Mouse (Mus musculus) spleen, postnatal 4 days (tissue): ENCODE data around the gene Ccdc51.

Experiments used
- DNase-seq, 2 experiments: peaks; one replicate each; pipeline ENCODE4 v3.0.0; 2022; ENCODE audit warnings: low spot score in 2 of 2

Gene Ccdc51

DNA sequence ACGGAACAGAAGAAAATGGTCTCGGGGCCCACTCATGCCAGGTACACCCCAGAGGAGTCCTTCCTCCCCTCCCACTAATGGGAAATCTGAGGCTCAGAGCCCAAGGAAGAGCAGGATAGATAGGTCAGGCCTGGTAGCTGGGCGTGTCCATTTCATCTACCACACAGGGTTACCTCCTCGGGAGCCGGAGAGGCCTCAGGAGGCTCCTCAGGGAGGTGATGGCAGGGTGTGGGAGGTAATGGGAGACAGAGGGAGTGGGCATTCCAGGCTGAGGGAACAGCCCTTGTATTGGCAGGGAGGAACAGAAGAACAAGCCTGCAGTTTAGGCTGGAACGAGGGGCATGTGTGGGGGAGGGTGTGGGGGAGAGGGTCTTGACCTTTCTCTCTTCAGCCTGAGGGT, 14.6 kb downstream of the Ccdc51 start:
- no peak for DNase-seq

DNA sequence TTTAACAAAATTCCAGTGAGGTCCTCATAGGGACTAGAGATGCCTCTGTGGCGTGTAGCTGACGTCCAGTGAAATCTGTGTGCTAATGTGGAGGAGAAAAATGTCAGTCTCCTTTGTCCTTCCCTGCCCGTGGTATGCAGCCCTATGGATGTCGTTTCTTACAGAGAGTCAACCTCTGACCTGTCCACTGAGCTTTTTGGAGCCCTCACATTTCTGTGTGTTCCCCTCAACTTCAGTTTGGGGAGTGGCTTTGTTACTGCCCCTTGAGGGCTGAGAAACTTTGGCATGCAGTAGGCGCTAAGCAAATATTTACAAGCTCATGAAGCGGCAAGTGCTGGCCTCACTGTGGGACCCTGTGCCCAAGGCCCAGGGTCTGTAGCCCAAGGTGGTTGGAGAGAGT, 15.0 kb downstream of the Ccdc51 start:
- no peak for DNase-seq

- DNase-seq = no peak
Measured at GRCm38 (mm10) chr9:109097831-109098230, 15.5 kb downstream of the Ccdc51 start.

- no peak for DNase-seq
Measured at GRCm38 (mm10) chr9:109098366-109098765, 16.1 kb downstream of the Ccdc51 start.

DNA sequence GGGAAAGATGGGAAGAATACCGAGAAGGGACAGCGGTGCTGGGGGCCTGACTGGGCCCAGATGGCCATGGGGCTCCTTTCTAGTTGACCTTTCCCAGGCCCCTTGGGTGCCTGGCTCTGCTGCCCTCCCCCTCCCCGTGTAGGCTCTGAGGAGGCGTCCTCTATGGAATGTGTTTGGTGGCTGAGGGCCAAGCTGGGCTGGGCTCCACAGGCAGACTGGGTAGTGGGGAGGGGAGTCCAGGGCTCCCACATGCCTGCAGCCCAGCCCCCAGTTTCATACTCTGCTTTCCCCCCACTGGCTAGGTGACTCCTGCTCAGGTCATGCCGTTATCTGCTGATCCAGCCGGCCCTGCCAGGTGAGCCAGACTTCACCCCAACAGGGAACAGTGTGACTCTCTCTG, 16.7 kb downstream of the Ccdc51 start:
- DNase-seq = no peak

GRCm38 (mm10) chr9:109100307-109100928, 18.1 kb downstream of the Ccdc51 start:
- no peak for DNase-seq

GRCm38 (mm10) chr9:109101933-109102445, 19.7 kb downstream of the Ccdc51 start:
- DNase-seq = no peak

DNA sequence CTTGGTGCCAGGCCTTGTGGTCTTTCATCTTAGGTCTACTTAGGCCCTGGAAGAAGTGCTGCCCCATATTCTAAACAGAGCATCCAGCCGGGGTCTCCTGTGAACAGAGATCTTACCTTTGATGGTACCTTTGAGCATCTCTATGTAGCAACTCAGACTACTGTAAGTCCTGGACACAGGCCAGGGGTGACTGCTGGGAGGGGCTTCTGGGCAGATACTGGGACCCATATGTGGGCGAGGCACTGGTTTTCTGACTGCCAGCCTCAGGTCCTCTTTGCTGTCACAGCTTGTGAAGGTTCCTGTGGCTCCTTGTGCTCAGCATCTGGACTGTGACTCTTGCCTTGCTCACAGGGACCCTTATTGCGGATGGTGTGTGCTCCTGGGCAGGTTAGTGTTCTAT, 20.2 kb downstream of the Ccdc51 start:
- no peak for DNase-seq

GRCm38 (mm10) chr9:109103250-109103649, 21.0 kb downstream of the Ccdc51 start:
- no peak for DNase-seq

DNA sequence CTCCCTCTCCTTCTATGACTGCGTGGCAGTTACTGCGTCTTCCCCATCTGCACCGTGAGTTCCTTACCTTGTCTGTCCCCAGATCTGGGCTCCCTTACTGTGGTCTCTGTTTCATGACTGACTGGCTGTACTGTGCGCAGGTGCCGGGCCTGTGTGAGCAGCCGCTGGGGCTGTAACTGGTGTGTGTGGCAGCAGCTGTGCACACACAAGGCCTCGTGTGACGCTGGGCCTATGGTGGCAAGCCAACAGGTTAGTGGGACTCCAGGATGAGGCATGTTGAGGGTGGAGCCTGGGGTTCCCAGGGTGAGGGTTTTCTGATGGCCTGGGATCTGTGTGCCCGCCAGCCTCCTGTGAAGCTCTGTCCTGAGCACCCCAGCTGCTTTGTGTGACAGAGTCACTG, 21.8 kb downstream of the Ccdc51 start:
- no peak for DNase-seq

DNA sequence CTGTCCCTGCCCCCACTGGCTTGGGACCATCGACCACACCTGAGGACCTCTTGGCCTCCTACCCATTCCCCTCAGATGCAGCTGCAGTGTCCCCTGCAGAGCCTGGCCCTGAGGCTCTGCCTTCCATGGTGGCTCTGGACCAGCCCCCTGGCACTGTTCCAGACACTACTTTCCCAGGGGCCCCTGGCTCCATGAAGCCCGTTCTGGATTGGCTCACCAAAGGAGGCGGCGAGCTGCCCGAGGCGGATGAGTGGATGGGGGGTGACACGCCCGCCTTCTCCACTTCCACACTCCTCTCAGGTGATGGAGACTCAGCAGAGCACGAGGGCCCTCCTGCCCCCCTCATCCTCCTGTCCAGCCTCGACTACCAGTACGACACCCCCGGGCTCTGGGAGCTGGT, 22.7 kb downstream of the Ccdc51 start:
- no peak for DNase-seq

GRCm38 (mm10) chr9:109105648-109106047, 23.4 kb downstream of the Ccdc51 start:
- DNase-seq = no peak

GRCm38 (mm10) chr9:109107341-109107740, 25.0 kb downstream of the Ccdc51 start:
- DNase-seq = no peak

DNA sequence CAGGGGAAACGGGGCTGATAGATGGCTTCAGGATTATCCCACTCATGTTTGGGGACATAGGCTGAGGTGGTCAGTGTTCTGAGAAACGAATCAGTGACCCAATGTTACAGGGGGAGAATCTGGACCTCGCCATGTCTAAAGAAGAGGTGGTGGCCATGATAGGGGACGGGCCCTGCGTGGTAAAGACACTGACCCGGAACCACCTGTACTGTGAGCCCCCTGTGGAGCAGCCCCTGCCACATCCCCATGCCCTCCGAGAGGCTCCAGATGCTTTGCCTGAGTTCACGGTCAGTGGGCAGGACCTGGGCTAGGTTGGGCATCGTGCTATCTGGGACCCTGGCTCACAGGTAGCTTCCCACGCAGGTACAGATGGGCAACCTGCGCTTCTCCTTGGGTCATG, 27.9 kb downstream of the Ccdc51 start:
- DNase-seq = no peak

DNA sequence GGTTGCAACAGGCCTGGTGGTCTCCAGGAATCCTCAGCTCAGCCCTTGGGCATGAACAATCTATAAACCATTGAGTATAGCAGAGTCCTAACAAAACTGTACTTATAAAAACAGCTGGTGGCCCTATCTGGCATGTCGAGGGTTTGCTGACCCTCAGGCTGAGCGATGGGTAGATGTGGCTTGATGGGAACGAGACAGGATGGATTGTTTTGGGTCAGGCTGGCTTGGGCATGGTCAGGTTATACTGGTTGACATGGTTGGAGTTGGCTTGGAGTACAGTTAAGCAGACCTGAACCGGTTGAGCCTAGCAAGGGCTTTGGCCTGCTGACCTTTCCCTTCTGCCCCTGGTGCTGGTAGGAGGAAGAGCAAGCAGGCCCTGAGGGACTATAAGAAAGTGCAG, 28.8 kb downstream of the Ccdc51 start:
- DNase-seq = no peak

DNA sequence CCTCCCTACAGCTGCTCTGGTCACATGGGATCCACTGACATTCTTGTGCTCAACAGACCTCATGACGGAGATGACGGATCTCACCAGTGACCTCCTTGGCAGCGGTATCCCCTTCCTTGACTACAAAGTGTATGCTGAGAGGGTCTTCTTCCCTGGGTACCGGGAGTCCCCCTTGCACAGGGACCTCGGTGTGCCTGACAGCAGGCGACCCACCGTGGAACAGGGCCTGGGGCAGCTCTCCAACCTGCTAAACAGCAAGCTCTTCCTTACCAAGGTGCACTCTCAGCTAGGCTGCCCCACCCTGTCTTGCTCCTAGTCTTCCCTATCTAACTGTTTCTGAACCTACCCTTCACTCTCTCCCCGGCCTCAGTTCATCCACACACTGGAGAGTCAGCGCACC, 29.3 kb downstream of the Ccdc51 start:
- DNase-seq = no peak

DNA sequence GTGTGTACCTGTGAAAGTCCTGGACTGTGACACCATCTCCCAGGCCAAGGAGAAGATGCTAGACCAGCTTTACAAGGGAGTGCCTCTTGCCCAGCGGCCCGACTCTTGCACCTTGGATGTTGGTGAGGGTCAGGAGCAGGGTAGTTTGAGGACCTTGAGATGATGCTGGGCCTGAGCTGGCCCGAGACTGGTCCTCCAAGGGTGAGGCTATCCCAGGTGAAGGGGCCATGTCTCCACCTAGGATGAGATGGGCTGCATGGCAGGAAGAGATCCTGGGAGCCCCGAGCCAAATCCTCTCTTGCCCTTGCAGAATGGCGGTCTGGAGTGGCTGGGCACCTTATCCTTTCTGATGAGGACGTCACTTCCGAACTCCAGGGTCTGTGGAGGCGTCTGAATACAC, 31.0 kb downstream of the Ccdc51 start:
- no peak for DNase-seq

DNA sequence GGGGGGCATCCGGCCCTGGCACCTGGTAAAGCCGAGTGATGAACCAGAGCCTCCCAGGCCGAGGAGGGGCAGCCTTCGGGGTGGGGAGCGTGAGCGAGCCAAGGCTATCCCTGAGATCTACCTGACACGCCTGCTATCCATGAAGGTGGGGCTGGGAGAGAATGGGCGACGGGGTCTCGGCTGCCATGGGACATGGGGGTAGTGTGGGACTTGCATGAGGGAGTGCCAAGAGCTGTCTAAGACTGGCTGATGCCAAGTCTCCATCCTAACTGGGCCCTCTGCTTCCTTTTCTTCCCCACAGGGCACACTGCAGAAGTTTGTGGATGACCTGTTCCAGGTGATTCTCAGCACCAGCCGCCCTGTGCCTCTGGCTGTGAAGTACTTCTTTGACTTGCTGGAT, 32.0 kb downstream of the Ccdc51 start:
- DNase-seq = no peak

DNA sequence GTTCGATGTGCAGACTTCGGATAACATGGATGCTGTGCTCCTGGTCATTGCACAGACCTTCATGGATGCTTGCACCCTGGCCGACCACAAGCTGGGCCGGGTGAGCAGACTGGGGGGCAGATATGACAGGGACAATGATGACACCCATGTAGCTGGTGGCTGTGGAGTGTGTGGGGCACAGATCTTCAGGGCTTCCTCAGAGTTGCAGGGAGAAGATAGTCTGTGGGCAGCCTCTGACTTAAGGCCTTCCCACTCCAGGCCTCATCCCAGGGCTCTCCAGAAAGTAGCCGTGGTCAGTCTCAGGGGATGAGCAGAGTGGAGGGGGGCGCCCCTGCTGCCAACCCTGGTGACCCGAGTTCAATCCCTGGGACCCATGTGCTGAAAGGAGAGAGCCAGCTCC, 32.6 kb downstream of the Ccdc51 start:
- DNase-seq = no peak

GRCm38 (mm10) chr9:109116205-109116604, 33.9 kb downstream of the Ccdc51 start:
- DNase-seq = no peak

DNA sequence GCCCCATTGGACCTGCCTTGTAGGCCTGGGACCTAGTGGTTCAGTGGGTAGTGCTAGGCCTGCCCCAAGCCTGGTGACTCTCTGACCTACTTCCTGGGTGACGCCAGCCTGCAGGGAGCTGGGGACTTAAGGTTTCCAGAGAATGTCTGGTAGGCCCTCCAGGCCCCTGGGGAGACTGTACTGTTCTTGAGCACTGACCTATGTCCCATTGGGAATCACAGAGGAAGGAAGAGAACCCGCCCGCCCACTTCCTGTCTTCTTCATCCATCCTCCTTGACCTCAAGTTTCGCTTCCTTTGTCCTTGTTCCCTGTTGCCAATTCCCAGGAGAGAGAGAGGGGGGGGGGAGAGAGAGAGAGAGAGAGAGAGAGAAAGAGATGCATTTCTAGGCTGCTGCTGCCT, 35.8 kb downstream of the Ccdc51 start:
- peak in 1 of 2 experiments; percentile 10 for DNase-seq

- no peak for DNase-seq
Measured at GRCm38 (mm10) chr9:109119571-109119970, 37.3 kb downstream of the Ccdc51 start.

DNA sequence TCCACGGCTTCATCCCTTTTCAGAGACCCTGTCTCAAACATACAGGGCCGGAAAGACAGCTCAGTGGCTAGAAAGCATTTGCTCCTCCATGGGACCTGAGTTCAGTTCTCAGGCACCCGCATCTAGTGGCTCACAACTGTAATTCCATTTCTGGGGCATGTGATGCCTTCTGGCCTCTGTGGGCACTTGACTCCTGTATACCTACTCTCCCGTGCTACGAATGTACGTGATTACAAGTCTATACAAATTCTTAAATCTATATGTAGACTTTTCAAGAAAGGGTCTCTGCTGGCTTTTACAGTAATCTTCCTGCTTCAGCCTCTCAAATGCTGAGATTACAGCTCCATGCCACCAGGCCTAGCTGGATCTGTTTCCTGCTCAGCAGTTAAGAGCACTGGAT, 38.7 kb downstream of the Ccdc51 start:
- no peak for DNase-seq

- DNase-seq = peak in 1 of 2 experiments; percentile 14
Measured at GRCm38 (mm10) chr9:109122553-109123085, 40.3 kb downstream of the Ccdc51 start.
